Mouse (Mus musculus) neural tube, embryonic 12.5 days (tissue): ENCODE data around the gene Tiparp. TPM values are rescaled to one million over a fixed set of nuclear protein-coding genes. Genes with fewer than 3 reads are reported as not detected.
A peak's percentile ranks its signal among the peaks of the same experiment; 100 is the strongest.

Experiments used
- ATAC-seq: fragments of 200-750 bp; cut with Nextera tagmentation; 2 replicates; pipeline ENCODE4 v1.8.0; 2017; ENCODE audit warnings: low read depth, mild to moderate bottlenecking, moderate TSS enrichment, moderate library complexity; ENCODE audit not compliant: low FRiP score
- H3K27ac ChIP-seq: fragments of 300-500 bp; sonication (generic); 2 replicates; pipeline ENCODE4 v1.5.1; 2016
- H3K27me3 ChIP-seq: fragments of 300-500 bp; sonication (generic); replicated peaks from 2 replicates; pipeline ENCODE4 v1.6.1; 2016; ENCODE audit warnings: mild to moderate bottlenecking
- H3K36me3 ChIP-seq: fragments of 300-500 bp; sonication (generic); 2 replicates; pipeline ENCODE4 v1.6.1; 2016; ENCODE audit warnings: mild to moderate bottlenecking
- H3K4me1 ChIP-seq: fragments of 300-500 bp; sonication (generic); 2 replicates; pipeline ENCODE4 v1.6.1; 2016
- H3K4me2 ChIP-seq: fragments of 300-500 bp; sonication (generic); replicated peaks from 2 replicates; pipeline ENCODE4 v1.6.1; 2016; ENCODE audit warnings: mild to moderate bottlenecking
- H3K4me3 ChIP-seq: fragments of 300-500 bp; sonication (generic); 2 replicates; pipeline ENCODE4 v1.5.1; 2016
- H3K9ac ChIP-seq: fragments of 300-500 bp; sonication (generic); 2 replicates; pipeline ENCODE4 v1.6.1; 2016; ENCODE audit warnings: mild to moderate bottlenecking
- H3K9me3 ChIP-seq: fragments of 300-500 bp; sonication (generic); 2 replicates; pipeline ENCODE4 v1.6.1; 2016; ENCODE audit warnings: mild to moderate bottlenecking
- WGBS: fragments of 180-500 bp; shearing (Covaris S2); methylation state at CpG from one replicate; pipeline ENCODE4 v1.1.7; 2016; 5-methylcytosine and 5-hydroxymethylcytosine counted together
- polyA plus RNA-seq: library from polyadenylated mRNA; unstranded; fragments of >200 nt; fragmentation: Nextera tagmentation; extraction: Ambion mirVana; gene quantifications from 2 replicates; pipeline ENCODE4 v1.2.1, GENCODE M21; 2016

Tiparp gene
- polyA plus RNA-seq = 35.5 and 35.9 TPM in 2 replicates

DNA sequence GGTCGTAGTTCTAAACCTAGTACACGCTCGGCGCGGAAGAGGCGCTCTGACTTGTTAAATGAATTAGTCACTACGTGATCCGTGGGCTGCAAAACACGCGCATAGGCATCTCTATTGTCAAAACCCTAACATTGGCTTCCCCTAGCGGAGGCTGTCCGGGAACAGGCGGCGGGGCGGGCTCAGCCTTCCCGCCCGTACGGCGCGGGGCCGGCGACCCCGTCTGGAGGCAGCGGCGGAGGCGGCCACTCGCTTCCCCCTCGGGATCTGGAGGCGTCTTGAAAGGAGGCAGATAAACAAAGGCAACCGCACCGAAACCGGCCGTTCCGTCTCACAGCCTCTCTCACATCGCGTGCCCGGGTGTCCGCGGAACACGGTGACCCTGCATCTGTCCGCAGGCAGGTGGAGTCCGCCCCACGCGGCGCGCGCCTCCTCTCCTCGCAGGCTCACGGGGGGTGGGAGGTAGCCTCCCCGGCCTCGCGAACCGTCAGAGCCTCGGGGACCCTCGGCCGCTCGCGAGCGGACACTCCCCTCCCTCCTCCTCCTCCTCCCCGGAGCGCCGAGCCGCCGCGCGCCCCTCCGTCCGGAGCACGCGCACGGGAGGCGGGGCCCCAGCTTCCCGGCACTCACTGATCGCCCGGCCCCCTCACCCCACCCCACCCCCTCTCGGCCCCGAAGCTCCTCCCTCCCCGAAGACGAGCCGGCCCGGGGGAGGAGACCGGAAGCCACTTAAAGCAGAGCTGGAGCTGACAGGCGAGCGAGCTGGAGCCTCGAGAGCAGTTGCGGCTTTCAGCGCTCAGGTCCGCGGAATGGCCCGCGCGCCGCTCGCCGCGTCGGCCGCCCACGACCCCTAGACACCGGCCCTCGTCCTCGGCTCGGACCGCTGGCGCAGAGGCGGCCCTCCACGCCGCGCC lies at the start of gene Tiparp:
TSS of gene Tiparp (plus strand) at position 720 of the 911 bp plus-strand sequence.
- Histone ChIP-seq H3K9ac (peak within 1 kb of the TSS; percentile 91), H3K9me3 (no peaks in the 10 kb centered on the region), H3K4me1 (no peaks in the 10 kb centered on the region), H3K4me2 (peak within 1 kb of the TSS; percentile 73), H3K4me3 (peak within 1 kb of the TSS; percentile 86), H3K27me3 (no peaks in the 10 kb centered on the region), H3K27ac (peak within 1 kb of the TSS; percentile 98), H3K36me3 (peaks cover 9% of the 10 kb centered on the region; the same call in 1 of the 2 replicates)
- ATAC-seq = peak; percentile 94
- under 1% methylated on average over 108 of the region's 109 CpGs for WGBS

DNA sequence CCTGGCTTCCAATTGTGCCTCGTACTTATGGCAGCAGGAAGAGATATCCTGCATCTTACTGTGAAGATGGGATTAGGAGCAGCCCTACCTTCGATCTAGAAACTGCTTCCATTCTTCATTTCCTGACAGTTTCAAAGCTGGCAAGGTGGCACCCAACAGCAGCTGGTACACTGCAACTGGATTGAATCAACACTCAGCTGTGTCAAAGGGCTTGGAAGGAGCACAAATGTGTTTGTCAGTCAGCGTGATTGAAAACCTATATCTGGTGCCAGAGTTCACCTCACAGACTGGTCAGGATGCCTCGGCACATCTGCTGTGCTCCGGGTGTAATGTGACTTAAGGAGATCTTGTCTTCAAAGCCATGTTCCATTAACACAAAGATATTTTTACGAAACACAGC lies 47.5 kb upstream of the Tiparp start:
- Histone ChIP-seq H3K9me3 (no peaks in the 10 kb centered on the region), H3K36me3 (no peaks in the 10 kb centered on the region), H3K4me2 (no peak overlapping the region), H3K9ac (no peak overlapping the region), H3K4me1 (no peaks in the 10 kb centered on the region), H3K4me3 (no peak overlapping the region), H3K27me3 (no peaks in the 10 kb centered on the region), H3K27ac (no peak overlapping the region)
- no peak for ATAC-seq
- 85% methylated on average over 6 of the region's 6 CpGs for WGBS

DNA sequence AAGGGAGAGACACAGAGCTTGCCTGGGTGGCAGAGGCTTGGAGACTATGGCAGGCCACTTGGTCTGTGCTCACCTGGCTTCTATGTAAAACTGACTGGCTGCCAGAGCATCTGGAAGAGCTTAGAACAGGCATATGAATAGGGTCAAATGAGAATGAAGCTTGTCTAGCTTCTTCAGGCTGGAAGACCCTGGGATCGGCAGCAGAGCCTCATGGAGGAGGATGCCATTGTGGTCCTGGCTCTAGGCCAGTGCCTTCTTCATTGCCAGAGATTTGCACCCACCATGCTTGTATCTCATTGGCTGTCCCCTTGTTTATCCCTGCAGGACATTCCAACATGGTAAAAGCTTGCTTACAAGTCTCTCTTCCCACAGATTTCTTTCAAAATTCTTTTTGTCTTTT lies 45.9 kb upstream of the Tiparp start:
- no peak overlapping the region for H3K4me3 ChIP-seq
- WGBS = 65% methylated on average over 1 of the region's 1 CpGs

DNA sequence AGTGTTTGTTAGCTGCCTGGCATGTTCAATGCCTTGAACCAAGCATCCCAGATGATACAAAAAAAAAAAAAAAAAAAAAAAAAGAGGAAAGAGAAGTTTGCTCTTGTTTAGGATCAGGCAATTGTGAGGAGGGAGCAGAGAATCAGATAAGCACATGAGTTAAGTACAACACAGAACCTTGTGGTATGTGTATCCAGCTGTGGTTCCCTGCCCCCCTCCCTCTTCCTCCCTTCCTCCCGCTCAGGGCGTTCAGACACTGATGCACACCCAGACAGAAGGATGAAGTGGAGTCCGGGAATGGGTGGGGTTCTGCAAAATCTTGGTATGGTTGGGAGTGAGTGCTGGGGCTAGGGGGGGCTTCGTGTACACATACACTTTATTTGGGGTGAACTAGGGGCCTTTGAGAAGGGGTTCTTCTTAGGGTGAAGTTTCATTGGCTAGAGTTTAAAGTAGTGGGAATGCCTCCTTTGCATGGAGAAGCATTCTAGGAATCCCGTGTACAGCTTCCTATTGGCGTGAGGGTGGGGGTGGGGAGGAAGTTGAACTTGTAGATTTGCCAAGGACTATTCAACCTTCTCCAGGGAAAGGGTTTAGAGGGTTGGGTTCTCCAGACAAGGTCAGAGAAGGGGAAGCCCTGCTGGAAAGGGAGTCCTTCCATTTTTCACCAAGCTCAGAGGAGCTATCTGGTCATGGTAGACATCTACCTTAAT lies 45.4 kb upstream of the Tiparp start:
- ATAC-seq = no peak
- H3K4me2 ChIP-seq = no peak overlapping the region
- no peak overlapping the region for H3K4me3 ChIP-seq
- H3K4me1 ChIP-seq = no peaks in the 10 kb centered on the region
- H3K9me3 ChIP-seq = no peaks in the 10 kb centered on the region
- no peaks in the 10 kb centered on the region for H3K36me3 ChIP-seq
- H3K27me3 ChIP-seq = no peaks in the 10 kb centered on the region
- no peak overlapping the region for H3K9ac ChIP-seq
- 75% methylated on average over 6 of the region's 6 CpGs for WGBS
- no peak overlapping the region for H3K27ac ChIP-seq

More for the DNA sequence above, 45.9 kb upstream of the Tiparp start:
- Histone ChIP-seq H3K36me3 (no peaks in the 10 kb centered on the region), H3K4me1 (no peaks in the 10 kb centered on the region), H3K27ac (no peak overlapping the region), H3K4me2 (no peak overlapping the region), H3K9me3 (no peaks in the 10 kb centered on the region), H3K27me3 (no peaks in the 10 kb centered on the region), H3K9ac (no peak overlapping the region)
- no peak for ATAC-seq

DNA sequence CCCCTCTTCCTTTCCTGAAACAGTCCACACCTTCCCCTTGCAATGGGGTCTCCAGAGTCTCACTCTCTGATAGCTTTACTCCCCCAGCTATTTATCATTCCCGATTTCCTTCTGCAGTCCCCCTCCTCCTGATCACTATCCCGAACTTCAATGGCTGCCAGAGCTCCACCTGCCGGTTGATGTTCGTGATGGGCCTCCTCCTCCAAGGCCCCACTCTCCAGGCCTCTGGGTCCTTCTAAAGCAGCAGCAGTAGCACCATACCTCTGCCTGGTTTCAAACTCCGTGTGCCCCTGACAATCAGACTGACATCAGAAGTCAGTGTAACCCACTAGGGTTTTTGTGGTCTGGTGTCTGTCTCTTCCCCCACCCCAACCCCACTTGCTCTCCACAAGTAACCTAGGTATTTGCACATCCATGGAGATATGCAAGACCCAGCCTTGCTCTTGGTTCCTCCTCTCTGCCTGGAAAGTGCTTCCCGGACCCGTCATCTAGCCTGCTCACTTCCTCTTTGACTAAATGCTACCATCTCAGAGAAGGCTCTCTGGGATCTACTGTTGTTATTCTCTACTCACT lies 44.0 kb upstream of the Tiparp start:
- 73% methylated on average over 7 of the region's 7 CpGs for WGBS
- no peaks in the 10 kb centered on the region for H3K36me3 ChIP-seq
- H3K9me3 ChIP-seq = no peaks in the 10 kb centered on the region
- no peak overlapping the region for H3K27ac ChIP-seq
- ATAC-seq = no peak
- no peaks in the 10 kb centered on the region for H3K4me1 ChIP-seq
- H3K4me2 ChIP-seq = no peak overlapping the region
- no peaks in the 10 kb centered on the region for H3K27me3 ChIP-seq
- H3K9ac ChIP-seq = no peak overlapping the region
- H3K4me3 ChIP-seq = no peak overlapping the region

DNA sequence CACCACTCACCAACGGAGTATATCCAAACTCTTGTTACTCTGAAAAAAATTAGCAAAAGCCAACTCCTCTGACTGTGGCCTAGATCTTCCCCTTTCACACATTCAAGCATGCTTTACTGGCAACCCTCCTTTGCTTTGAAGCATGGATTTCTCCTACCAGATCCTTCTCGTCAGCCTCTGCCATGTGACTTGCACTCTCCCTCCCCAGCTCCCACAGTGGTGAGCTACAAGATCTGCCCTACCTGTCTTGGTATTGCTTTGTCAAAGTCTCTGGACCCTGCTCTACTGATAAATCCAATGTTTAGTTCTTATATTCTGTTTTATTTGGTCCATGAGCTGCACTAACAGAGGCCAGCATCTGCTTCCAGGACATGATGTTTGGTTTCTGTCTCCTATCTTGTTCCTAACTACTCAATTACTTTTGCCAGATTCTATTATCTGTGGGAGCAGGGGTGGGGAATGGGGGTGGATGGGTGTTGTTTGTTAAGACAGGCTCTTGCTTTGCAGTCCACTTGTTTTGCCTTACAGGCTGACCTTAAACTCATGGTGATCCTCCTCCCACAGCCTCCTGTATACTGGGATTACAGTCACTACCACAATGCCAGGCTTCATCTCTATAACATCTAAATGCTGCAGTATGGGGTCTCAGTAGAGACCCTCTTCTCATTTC lies 40.7 kb upstream of the Tiparp start:
- H3K27ac ChIP-seq = no peak overlapping the region
- H3K4me2 ChIP-seq = no peak overlapping the region
- no peak overlapping the region for H3K9ac ChIP-seq
- no peaks in the 10 kb centered on the region for H3K27me3 ChIP-seq
- H3K36me3 ChIP-seq = no peaks in the 10 kb centered on the region
- 90% methylated on average over 2 of the region's 2 CpGs for WGBS
- H3K4me3 ChIP-seq = no peak overlapping the region
- ATAC-seq = no peak
- H3K9me3 ChIP-seq = no peaks in the 10 kb centered on the region
- H3K4me1 ChIP-seq = no peaks in the 10 kb centered on the region

DNA sequence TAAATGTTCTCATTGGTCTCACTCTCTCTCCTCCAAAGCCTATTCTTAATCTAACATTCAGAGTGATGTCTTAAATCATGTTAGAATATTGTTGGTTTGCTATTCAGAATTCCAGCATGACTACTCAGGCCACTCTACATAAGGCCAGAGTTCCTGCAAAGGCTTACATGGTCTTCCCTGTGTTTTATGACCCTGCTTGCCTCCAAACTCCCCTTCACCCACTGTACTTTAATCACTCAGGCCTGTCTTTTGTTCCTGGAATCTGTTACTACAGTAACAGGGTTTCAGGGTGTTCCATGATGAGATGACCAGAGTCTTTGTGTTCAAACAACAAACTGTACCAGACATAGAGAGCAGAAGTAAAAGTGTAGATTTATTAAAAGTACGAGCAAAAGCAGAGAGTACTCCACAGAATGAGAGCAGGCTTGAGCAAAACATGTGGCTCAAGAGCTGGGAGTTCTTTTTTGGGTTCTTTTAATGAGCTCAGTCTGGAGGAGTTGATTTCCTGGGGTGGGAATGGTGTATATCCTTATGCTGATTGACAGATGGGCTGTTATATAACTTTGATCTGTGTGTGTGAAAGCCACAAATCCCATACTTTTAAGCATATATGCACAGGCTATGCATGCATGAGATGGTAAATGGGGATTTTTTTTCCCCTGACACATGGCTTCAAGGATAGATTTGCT lies 39.5 kb upstream of the Tiparp start:
- no peak for ATAC-seq
- Histone ChIP-seq H3K9ac (no peak overlapping the region), H3K27ac (no peak overlapping the region), H3K36me3 (no peaks in the 10 kb centered on the region), H3K4me1 (no peaks in the 10 kb centered on the region), H3K4me3 (no peak overlapping the region), H3K9me3 (no peaks in the 10 kb centered on the region), H3K27me3 (no peaks in the 10 kb centered on the region), H3K4me2 (no peak overlapping the region)
- WGBS = 83% methylated on average over 1 of the region's 1 CpGs

DNA sequence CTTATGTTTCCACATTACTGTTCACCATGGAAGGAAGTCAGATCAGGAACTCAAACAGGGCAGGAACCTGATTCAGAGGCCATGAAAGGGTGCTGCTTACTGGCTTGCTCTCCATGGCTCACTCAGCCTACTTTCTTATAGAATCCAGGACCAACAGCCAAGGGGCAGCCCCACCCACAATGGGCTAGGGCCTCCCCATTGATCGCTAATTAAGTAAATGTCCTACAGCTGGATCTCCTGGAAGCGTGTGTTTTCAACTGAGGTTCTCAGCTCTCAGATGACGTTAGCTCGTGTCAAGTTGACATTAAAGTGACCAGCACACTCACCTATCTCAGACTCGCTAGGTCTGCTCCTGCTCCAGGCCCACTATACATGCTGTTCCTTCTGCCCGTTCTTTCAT lies 38.6 kb upstream of the Tiparp start:
- Histone ChIP-seq H3K4me1 (0 out of 2 replicates have a peak, but pooled peaks cover 4% of the 10 kb centered on the region), H3K4me3 (no peak overlapping the region), H3K27me3 (no peaks in the 10 kb centered on the region), H3K36me3 (no peaks in the 10 kb centered on the region), H3K27ac (no peak overlapping the region), H3K9ac (no peak overlapping the region), H3K9me3 (no peaks in the 10 kb centered on the region), H3K4me2 (no peak overlapping the region)
- no peak for ATAC-seq
- WGBS = 90% methylated on average over 6 of the region's 6 CpGs

DNA sequence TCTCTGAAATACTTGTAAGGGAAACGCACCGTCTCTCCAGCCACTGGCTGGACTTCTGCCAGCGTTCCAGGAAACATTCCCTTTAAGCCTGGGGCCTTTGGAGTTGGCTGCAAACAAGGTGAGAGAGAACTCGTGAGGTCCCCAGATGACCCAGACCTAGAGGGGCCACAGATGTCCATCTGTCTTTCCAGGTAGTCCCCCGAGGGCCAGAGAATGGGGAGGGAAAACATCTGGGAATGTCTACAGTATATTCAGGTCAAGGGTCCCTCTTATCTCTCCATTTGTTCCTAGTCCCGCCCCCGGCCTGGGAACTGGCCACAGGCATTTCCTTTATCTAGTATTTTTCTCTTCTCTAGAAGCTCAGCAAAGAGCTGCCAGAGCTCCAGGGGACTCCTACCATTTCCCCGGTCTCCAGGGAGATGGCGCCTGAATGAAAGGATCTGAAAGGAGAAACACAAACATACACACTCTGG lies 33.9 kb upstream of the Tiparp start:
- H3K4me2 ChIP-seq = no peak overlapping the region
- no peak overlapping the region for H3K4me3 ChIP-seq

DNA sequence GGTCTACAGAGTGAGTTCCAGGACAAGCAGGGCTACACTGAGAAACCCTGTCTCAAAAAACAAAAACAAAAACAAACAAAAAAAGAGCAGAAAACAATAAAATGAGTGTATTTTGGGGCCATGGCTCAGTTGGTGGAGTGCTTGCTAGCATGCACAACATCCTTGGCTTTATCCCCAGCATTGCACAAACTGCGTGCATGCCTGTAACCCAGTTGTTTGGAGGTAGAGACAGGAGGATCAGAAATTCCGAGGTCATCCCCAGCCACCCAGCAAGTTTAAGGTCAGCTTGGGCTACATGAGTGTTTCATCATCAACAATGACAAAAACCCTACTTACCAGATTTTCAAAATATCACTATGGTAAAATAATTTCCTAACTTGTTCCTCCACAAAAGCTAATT lies 20.4 kb upstream of the Tiparp start:
- no peak for ATAC-seq
- Histone ChIP-seq H3K4me1 (no peaks in the 10 kb centered on the region), H3K4me3 (no peak overlapping the region), H3K36me3 (no peaks in the 10 kb centered on the region), H3K27ac (no peak overlapping the region), H3K4me2 (no peak overlapping the region), H3K9ac (no peak overlapping the region), H3K9me3 (no peaks in the 10 kb centered on the region), H3K27me3 (no peaks in the 10 kb centered on the region)
- 85% methylated on average over 2 of the region's 2 CpGs for WGBS

More for the DNA sequence above, 33.9 kb upstream of the Tiparp start:
- 0 out of 2 replicates have a peak, but pooled peaks cover 4% of the 10 kb centered on the region for H3K4me1 ChIP-seq
- no peak overlapping the region for H3K27ac ChIP-seq
- no peaks in the 10 kb centered on the region for H3K9me3 ChIP-seq
- no peak overlapping the region for H3K9ac ChIP-seq
- ATAC-seq = no peak
- no peaks in the 10 kb centered on the region for H3K36me3 ChIP-seq
- 64% methylated on average over 9 of the region's 9 CpGs for WGBS
- H3K27me3 ChIP-seq = no peaks in the 10 kb centered on the region

DNA sequence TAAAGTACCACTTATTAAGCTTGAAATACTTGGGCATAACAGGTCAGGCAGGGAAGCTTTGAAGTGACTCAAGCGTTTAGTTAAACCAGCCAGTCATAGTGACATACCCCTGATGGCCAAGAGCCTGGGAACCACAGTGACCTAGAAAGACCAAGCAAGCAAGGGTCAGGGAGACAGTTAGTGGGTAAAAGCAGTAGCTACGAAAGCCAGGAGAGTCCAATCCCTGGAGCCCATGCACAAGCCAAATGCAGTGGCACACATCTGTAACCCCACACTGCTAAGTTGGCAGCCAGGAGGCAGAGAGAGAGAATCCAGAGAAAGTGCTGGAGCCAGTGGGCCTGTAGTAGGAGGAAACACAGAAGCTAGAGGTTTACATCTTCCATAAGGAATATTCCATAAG lies 17.6 kb upstream of the Tiparp start:
- 87% methylated on average over 2 of the region's 2 CpGs for WGBS
- Histone ChIP-seq H3K4me1 (no peaks in the 10 kb centered on the region), H3K9me3 (no peaks in the 10 kb centered on the region), H3K9ac (no peak overlapping the region), H3K4me3 (no peak overlapping the region), H3K4me2 (no peak overlapping the region), H3K27ac (no peak overlapping the region), H3K27me3 (no peaks in the 10 kb centered on the region), H3K36me3 (no peaks in the 10 kb centered on the region)
- no peak for ATAC-seq
